Mouse (Mus musculus) liver, adult 2 months (tissue): ENCODE measurements at regions not wholly inside any gene's neighbourhood (a gene's known extent, or its start where the extent isn't known, plus 50 kb on each side); places are given as distances from the start of the nearest gene placed in this dataset.

ENCODE experiments used
- DNase-seq: peaks from one replicate; pipeline ENCODE4 v3.0.0-alpha.2; 2011; ENCODE audit warnings: low read depth, low spot score; ENCODE audit errors: extremely low read depth
- H3K27ac ChIP-seq: fragments of 200-500 bp; replicated peaks from 2 replicates; pipeline ENCODE4 v1.5.1; 2012; ENCODE audit warnings: low read depth, mild to moderate bottlenecking, control low read depth, inconsistent platforms, low read length; ENCODE audit not compliant: insufficient read depth
- H3K27me3 ChIP-seq: fragments of 200-500 bp; 2 replicates; pipeline ENCODE4 v1.6.1; 2012; ENCODE audit warnings: mild to moderate bottlenecking, moderate library complexity, low read length, inconsistent platforms; ENCODE audit not compliant: control insufficient read depth, insufficient read depth
- H3K36me3 ChIP-seq: fragments of 200-500 bp; 2 replicates; pipeline ENCODE4 v1.6.1; 2012; ENCODE audit warnings: low read length, inconsistent platforms; ENCODE audit not compliant: control insufficient read depth, insufficient read depth
- H3K4me1 ChIP-seq: fragments of 200-500 bp; 2 replicates; pipeline ENCODE4 v1.6.1; 2011; ENCODE audit warnings: low read length; ENCODE audit not compliant: control insufficient read depth, insufficient read depth
- H3K4me3 ChIP-seq: fragments of 200-500 bp; 2 replicates; pipeline ENCODE4 v1.5.1; 2011; ENCODE audit warnings: low read depth, mild to moderate bottlenecking, control low read depth, low read length, moderate library complexity; ENCODE audit not compliant: insufficient read depth
- H3K79me2 ChIP-seq: fragments of 200-500 bp; 2 replicates; pipeline ENCODE4 v1.6.1; 2012; ENCODE audit warnings: inconsistent platforms, mild to moderate bottlenecking, low read length, moderate library complexity; ENCODE audit not compliant: control insufficient read depth, insufficient read depth
- H3K9ac ChIP-seq: fragments of 200-500 bp; 2 replicates; pipeline ENCODE4 v1.6.1; 2012; ENCODE audit warnings: low read depth, mild to moderate bottlenecking, control low read depth, inconsistent platforms, low read length
- CTCF ChIP-seq: fragments of 200-500 bp; IDR thresholded peaks from 2 replicates; pipeline ENCODE4 v1.5.1; 2011; ENCODE audit warnings: low read depth, low read length, control low read depth
- POLR2A ChIP-seq: fragments of 200-500 bp; IDR thresholded peaks from 2 replicates; pipeline ENCODE4 v1.6.1; 2011; ENCODE audit warnings: low read length, control low read depth; ENCODE audit not compliant: insufficient read depth; ENCODE audit errors: extremely low read depth
- WGBS: fragments of 180-500 bp; shearing (Covaris S2); methylation state at CpG from one replicate; pipeline ENCODE4 v1.1.7; 2018; 5-methylcytosine and 5-hydroxymethylcytosine counted together

DNA sequence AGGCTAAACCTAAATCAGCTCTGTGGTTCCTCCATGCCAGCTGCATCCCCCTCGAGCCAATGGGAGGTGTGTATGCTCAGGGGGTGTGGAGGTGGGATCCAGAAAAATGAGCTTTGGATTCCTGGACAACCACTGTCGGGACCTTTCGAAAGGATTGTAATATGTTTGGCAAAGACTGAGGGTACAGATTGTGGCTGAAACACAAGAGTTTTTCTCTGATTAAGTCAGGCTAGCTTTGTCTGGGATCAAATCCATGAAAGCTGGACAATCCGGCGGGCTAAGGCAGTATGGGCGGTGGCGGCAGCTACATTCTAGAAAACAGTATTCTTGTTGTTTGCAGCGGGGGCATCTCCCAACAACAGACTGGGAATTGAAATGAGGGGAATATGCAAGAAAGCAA, 93.2 kb downstream of the 2410131K14Rik start:
- H3K9ac ChIP-seq, result no peak overlapping the region
- 0 out of 2 replicates have a peak, but pooled peaks cover 3% of the 10 kb centered on the region for H3K27me3 ChIP-seq
- WGBS, result 90% methylated on average over 8 of the region's 8 CpGs
- TF ChIP-seq CTCF (no peak), POLR2A (no peak)
- no peak overlapping the region for H3K4me3 ChIP-seq
- H3K4me1 ChIP-seq, result no peaks in the 10 kb centered on the region; the same call in 1 of the 2 replicates
- DNase-seq, result no peak
- no peaks in the 10 kb centered on the region for H3K36me3 ChIP-seq
- no peaks in the 10 kb centered on the region for H3K79me2 ChIP-seq
- no peak overlapping the region for H3K27ac ChIP-seq

DNA sequence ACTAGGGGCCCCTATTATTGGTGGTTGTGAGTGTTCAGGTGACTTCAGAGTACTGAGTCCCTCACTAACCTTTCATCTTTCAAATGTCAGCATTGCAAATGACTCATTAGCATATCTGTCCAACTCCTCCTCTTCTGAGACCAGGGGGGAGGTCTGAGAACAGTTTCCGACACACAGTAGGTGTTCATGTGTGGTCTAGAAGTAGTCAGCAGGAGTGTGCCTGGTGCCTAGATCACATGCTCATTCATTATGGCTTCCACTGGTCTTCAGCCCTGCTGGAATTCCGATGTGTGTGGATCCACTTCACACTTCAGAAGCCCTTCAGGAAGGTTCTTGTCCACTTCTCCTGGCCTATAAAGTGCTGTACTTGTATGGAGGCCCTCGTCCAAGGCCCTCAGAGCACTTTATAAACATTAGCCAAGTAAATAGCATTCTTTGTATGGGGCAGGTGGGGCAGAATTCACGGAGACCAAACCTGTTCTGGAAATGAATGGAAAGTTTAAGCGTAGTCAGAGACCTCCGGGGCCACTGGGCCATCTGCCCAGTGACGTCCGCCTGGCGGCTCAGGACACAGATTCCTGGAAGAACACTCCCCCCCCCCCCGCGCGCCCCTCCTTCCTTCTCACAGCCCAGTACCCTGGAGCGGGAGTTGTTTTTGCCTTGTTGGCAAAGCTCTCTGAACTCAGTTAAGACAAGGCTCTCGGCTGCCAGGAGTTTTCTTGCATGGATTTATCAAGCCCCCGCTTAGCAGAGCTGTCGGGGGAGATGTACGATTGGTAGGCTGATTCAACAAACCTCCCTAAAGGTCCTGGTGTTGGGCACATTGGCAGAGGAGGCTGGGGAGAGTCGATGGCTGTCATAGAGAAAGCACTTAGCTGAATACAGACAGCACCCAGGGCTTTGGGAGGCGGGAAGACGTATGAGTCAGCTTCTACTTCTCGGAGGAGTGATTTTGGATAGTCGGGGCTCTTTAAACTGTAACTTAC, 94.9 kb downstream of the 2410131K14Rik start:
- 0 out of 2 replicates have a peak, but pooled peaks cover 3% of the 10 kb centered on the region for H3K27me3 ChIP-seq
- TF ChIP-seq CTCF (no peak), POLR2A (no peak)
- WGBS, result 56% methylated on average over 22 of the region's 22 CpGs
- H3K9ac ChIP-seq, result no peak overlapping the region
- H3K4me1 ChIP-seq, result no peaks in the 10 kb centered on the region; the same call in 1 of the 2 replicates
- H3K27ac ChIP-seq, result no peak overlapping the region; the same call in 1 of the 2 replicates
- no peak for DNase-seq
- no peaks in the 10 kb centered on the region for H3K36me3 ChIP-seq
- H3K4me3 ChIP-seq, result no peak overlapping the region
- no peaks in the 10 kb centered on the region for H3K79me2 ChIP-seq

DNA sequence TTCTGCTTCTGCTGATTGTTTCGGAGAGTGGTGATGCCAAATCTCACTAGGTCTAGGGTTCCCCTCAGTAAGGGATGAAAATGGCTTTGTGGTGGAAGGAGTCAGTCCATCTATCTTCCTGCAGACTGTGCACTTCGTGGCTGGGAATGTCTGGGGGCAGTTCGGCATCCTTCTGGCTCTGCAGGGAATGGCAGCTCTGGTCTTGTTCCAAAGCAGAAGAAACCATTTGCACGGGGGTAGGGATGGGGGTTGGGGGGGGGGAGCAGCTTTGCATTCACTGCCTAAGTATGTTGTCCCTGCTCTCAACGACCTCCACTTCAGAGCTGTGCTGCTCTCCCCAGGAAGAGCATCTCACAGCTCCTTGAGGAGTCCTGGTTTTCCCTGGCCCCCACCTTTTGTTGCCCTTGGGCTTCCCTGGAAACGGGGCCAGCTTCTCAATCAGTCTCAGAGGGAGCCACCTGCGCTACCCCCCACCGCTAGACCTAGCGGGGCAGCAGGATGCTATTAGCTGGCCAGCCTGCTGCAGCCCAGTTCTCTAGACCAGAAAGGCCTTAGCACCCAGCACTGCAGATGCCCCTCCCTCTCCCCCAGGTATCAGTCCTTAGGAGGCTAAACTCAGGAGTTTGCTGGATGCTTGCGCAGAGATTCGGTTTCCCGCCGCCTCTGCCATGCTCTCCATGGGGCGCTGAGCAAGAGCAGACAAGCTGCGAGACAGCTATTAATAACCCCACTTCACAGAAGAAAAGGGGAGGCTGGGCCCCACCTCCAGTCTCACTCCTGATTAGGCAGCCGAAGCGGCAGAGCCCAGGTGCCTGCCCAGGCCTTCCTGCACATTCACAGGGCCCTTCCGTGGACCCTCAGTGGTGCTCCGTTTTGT, 98.7 kb downstream of the 2410131K14Rik start:
- no peak for TF ChIP-seq CTCF
- no peak for TF ChIP-seq POLR2A
- whole genome bisulfite sequencing, result 53% methylated on average over 19 of the region's 19 CpGs

DNA sequence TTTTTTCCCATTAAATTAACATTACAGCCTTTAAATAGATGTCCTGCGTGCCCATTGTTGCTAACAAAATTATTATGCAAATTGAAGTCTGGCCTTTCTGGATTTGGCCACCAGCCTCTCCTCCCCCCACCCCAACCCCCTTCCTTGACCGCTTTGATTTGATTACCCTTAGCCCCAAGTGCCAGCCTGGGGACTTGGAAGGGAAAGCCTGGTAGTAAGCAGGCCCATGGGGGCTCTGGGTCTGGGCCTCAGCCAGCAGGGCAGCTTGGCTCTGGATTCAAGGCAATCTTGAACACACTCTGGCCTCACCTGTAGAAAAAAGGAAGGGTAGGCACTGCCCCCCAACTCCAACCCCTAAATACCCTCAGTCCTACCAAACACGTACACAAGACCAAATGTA, 100.2 kb downstream of the 2410131K14Rik start:
- Histone ChIP-seq H3K79me2 (no peaks in the 10 kb centered on the region), H3K9ac (no peak overlapping the region), H3K4me1 (no peaks in the 10 kb centered on the region), H3K4me3 (no peak overlapping the region), H3K27me3 (no peaks in the 10 kb centered on the region), H3K36me3 (no peaks in the 10 kb centered on the region), H3K27ac (no peak overlapping the region)
- WGBS, result 94% methylated on average over 3 of the region's 3 CpGs
- TF ChIP-seq CTCF (no peak), POLR2A (no peak)
- DNase-seq, result no peak

More for the DNA sequence above, 98.7 kb downstream of the 2410131K14Rik start:
- Histone ChIP-seq H3K36me3 (no peaks in the 10 kb centered on the region), H3K27me3 (0 out of 2 replicates have a peak, but pooled peaks cover 3% of the 10 kb centered on the region), H3K4me3 (no peak overlapping the region), H3K79me2 (no peaks in the 10 kb centered on the region), H3K27ac (no peak overlapping the region), H3K9ac (no peak overlapping the region), H3K4me1 (no peaks in the 10 kb centered on the region; the same call in 1 of the 2 replicates)
- DNase-seq, result no peak

DNA sequence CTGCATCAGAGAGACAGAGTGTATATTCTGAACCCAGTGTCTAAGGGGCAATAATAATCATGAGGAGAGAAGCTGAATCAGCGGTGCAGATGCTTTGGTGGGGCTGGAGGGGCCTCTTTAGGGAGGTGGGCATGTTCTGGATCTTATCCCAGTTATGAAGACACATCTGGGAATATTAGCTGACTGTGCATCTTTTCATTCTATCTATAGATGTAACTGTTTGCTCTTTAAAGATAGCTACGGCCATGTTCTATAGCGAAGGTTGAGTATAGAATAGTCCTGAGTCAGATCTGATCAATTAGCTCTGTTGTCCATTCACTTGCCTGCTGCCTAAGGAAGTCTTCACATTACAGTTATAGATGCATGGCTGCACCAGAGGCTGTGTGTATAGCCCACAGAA, 104.0 kb downstream of the 2410131K14Rik start:
- WGBS, result 88% methylated on average over 3 of the region's 3 CpGs

More for the DNA sequence above, 104.0 kb downstream of the 2410131K14Rik start:
- Histone ChIP-seq H3K79me2 (no peaks in the 10 kb centered on the region), H3K27ac (no peak overlapping the region), H3K4me1 (no peaks in the 10 kb centered on the region), H3K9ac (no peak overlapping the region), H3K36me3 (no peaks in the 10 kb centered on the region), H3K4me3 (no peak overlapping the region), H3K27me3 (no peaks in the 10 kb centered on the region)
- TF ChIP-seq POLR2A, result no peak
- TF ChIP-seq CTCF, result no peak
- no peak for DNase-seq
